Mouse (Mus musculus) CH12.LX (cell line): ENCODE results near the gene Ncoa1. TPM values are rescaled to one million over a fixed set of nuclear protein-coding genes. Genes with fewer than 3 reads are reported as not detected.

Experiments
- DNase-seq: peaks from one replicate; pipeline ENCODE4 v3.0.0-alpha.2; 2013; ENCODE audit errors: extremely low read depth
- H3K27ac ChIP-seq: 2 replicates; pipeline ENCODE4 v1.5.1; 2012; ENCODE audit warnings: low read depth, mild to moderate bottlenecking, control low read depth, moderate library complexity; ENCODE audit not compliant: insufficient read depth
- H3K27me3 ChIP-seq: replicated peaks from 2 replicates; pipeline ENCODE3; 2012; ENCODE audit warnings: inconsistent platforms
- H3K36me3 ChIP-seq, 2 experiments: replicated peaks in 1 of 2; 2 replicates each; pipeline versions ENCODE3 to v1.6.1; 2012; ENCODE audit warnings: inconsistent platforms in 1 of 2, low read length in 1 of 2, mild to moderate bottlenecking in 1 of 2, mixed read lengths in 1 of 2, moderate library complexity in 1 of 2; ENCODE audit not compliant: control insufficient read depth in 1 of 2, insufficient read depth in 1 of 2
- H3K4me1 ChIP-seq, 2 experiments: 2 replicates each; pipeline ENCODE4 v1.6.1; 2012; ENCODE audit warnings: inconsistent platforms in 1 of 2, moderate library complexity in 1 of 2; ENCODE audit not compliant: insufficient read depth in 2 of 2, control insufficient read depth in 1 of 2
- H3K4me2 ChIP-seq: 2 replicates; pipeline ENCODE4 v1.6.1; 2012; ENCODE audit warnings: low read depth, mild to moderate bottlenecking, control low read depth; ENCODE audit not compliant: poor library complexity, insufficient read depth, severe bottlenecking
- H3K4me3 ChIP-seq, 3 experiments: fragments of 150-350 bp in 1 of 3; sonication (generic) in 1 of 3; replicated peaks in 1 of 3; 2 replicates each; pipeline versions ENCODE3 to v1.5.1; 2011 to 2012; ENCODE audit warnings: low read depth in 2 of 3, low read length in 2 of 3, mild to moderate bottlenecking in 2 of 3, moderate library complexity in 2 of 3, control low read depth in 1 of 3, improper control_type of control experiment in 1 of 3, inconsistent platforms in 1 of 3, mixed read lengths in 1 of 3; ENCODE audit not compliant: poor library complexity in 1 of 3
- H3K79me2 ChIP-seq: replicated peaks from 2 replicates; pipeline ENCODE4 v1.6.1; 2012; ENCODE audit warnings: mild to moderate bottlenecking, moderate library complexity; ENCODE audit not compliant: control insufficient read depth, poor library complexity, insufficient read depth, severe bottlenecking; ENCODE audit errors: extremely low read depth
- H3K9ac ChIP-seq: 2 replicates; pipeline ENCODE4 v1.6.1; 2012; ENCODE audit warnings: low read depth, mild to moderate bottlenecking, control low read depth, moderate library complexity; ENCODE audit not compliant: insufficient read depth
- H3K9me3 ChIP-seq: replicated peaks from 2 replicates; pipeline ENCODE3; 2012; ENCODE audit warnings: low read length, inconsistent platforms, mixed read lengths
- ELF1 ChIP-seq: IDR thresholded peaks from 2 replicates; pipeline ENCODE4 v1.6.1; 2014; ENCODE audit warnings: low read depth, mild to moderate bottlenecking, inconsistent platforms, low read length, improper control_type of control experiment
- GABPA ChIP-seq: IDR thresholded peaks from 2 replicates; pipeline ENCODE4 v1.6.1; 2012; ENCODE audit warnings: low read depth, low read length, improper control_type of control experiment, inconsistent platforms; ENCODE audit not compliant: insufficient replicate concordance
- IRF4 ChIP-seq: IDR thresholded peaks from 2 replicates; pipeline ENCODE4 v1.6.1; 2014; ENCODE audit warnings: low read depth, mild to moderate bottlenecking, inconsistent platforms, low read length, improper control_type of control experiment
- JUN ChIP-seq: IDR thresholded peaks from 2 replicates; pipeline ENCODE4 v1.6.1; 2011; ENCODE audit warnings: low read depth, mild to moderate bottlenecking, low read length, improper control_type of control experiment, moderate library complexity; ENCODE audit not compliant: insufficient read depth
- JUND ChIP-seq: conservative IDR thresholded peaks from 2 replicates; pipeline ENCODE4 v1.6.1; 2011; ENCODE audit warnings: low read depth, low read length, improper control_type of control experiment
- KAT2A ChIP-seq: IDR thresholded peaks from 2 replicates; pipeline ENCODE4 v1.6.1; 2012; ENCODE audit warnings: low read length, improper control_type of control experiment, inconsistent platforms; ENCODE audit not compliant: insufficient replicate concordance
- MAX ChIP-seq: IDR thresholded peaks from 2 replicates; pipeline ENCODE4 v1.6.1; 2011; ENCODE audit warnings: low read length, improper control_type of control experiment
- MAZ ChIP-seq: IDR thresholded peaks from 2 replicates; pipeline ENCODE4 v1.6.1; 2012; ENCODE audit warnings: low read depth, mild to moderate bottlenecking, inconsistent platforms, low read length, improper control_type of control experiment, moderate library complexity
- MXI1 ChIP-seq: IDR thresholded peaks from 2 replicates; pipeline ENCODE4 v1.6.1; 2011; ENCODE audit warnings: mild to moderate bottlenecking, low read depth, low read length, improper control_type of control experiment
- MYC ChIP-seq: IDR thresholded peaks from 2 replicates; pipeline ENCODE4 v1.6.1; 2011; ENCODE audit warnings: low read depth, mild to moderate bottlenecking, improper control_type of control experiment, low read length
- POLR2A ChIP-seq: IDR thresholded peaks from 2 replicates; pipeline ENCODE4 v1.6.1; 2011; ENCODE audit warnings: low read depth, mild to moderate bottlenecking, improper control_type of control experiment, low read length
- POLR2AphosphoS2 ChIP-seq: IDR thresholded peaks from 2 replicates; pipeline ENCODE4 v1.6.1; 2011; ENCODE audit warnings: low read depth, low read length, improper control_type of control experiment
- RAD21 ChIP-seq: IDR thresholded peaks from 2 replicates; pipeline ENCODE4 v1.6.1; 2011; ENCODE audit warnings: low read depth, mild to moderate bottlenecking, low read length, improper control_type of control experiment, moderate library complexity
- RCOR1 ChIP-seq: conservative IDR thresholded peaks from 2 replicates; pipeline ENCODE4 v1.6.1; 2012; ENCODE audit warnings: low read depth, mild to moderate bottlenecking, inconsistent platforms, low read length, improper control_type of control experiment
- TCF12 ChIP-seq: IDR thresholded peaks from 2 replicates; pipeline ENCODE4 v1.6.1; 2014; ENCODE audit warnings: low read depth, mild to moderate bottlenecking, inconsistent platforms, low read length, improper control_type of control experiment
- UBTF ChIP-seq: IDR thresholded peaks from 2 replicates; pipeline ENCODE4 v1.6.1; 2012; ENCODE audit warnings: low read depth, mild to moderate bottlenecking, inconsistent platforms, low read length, improper control_type of control experiment, moderate library complexity
- USF1 ChIP-seq: IDR thresholded peaks from 2 replicates; pipeline ENCODE4 v1.6.1; 2014; ENCODE audit warnings: low read depth, mild to moderate bottlenecking, inconsistent platforms, low read length, improper control_type of control experiment
- ZNF384 ChIP-seq: IDR thresholded peaks from 2 replicates; pipeline ENCODE4 v1.6.1; 2012; ENCODE audit warnings: low read depth, low read length, improper control_type of control experiment, inconsistent platforms
- dilution Hi-C: fragments of 300-500 bp; cut with MboI; formaldehyde crosslinking; loops from 2 replicates; pipeline ENCODE4 v1.14.3; 2020; ENCODE audit warnings: low sequenced_read_pairs; ENCODE audit not compliant: extremely low pct_unique_long_range_greater_than_20kb, extremely low pct_ligation_motif_present
- in situ Hi-C: fragments of 300-500 bp; cut with MboI; formaldehyde crosslinking; loops from 3 replicates; pipeline ENCODE4 v1.14.3; 2019; ENCODE audit warnings: low sequenced_read_pairs, low pct_ligation_motif_present, low pct_unique_long_range_greater_than_20kb, mixed read lengths
- polyA plus RNA-seq: library from polyadenylated mRNA; unstranded; fragments of >175 nt; gene quantifications from 2 replicates; pipeline ENCODE4 v1.2.1, GENCODE M21; 2012; ENCODE audit warnings: low read depth; ENCODE audit not compliant: insufficient read length
- total RNA-seq, 2 experiments: library from RNA; depleted of rRNA; stranded (reverse); fragments of 300-350 nt in 1 of 2; fragments of >200 nt in 1 of 2; gene quantifications; 2 replicates each; pipeline ENCODE4 v1.2.3; 2012 to 2014

Gene Ncoa1
- total and polyA plus RNA-seq, 3 experiments = 2.4 to 6.4 (median 4.2) TPM

DNA sequence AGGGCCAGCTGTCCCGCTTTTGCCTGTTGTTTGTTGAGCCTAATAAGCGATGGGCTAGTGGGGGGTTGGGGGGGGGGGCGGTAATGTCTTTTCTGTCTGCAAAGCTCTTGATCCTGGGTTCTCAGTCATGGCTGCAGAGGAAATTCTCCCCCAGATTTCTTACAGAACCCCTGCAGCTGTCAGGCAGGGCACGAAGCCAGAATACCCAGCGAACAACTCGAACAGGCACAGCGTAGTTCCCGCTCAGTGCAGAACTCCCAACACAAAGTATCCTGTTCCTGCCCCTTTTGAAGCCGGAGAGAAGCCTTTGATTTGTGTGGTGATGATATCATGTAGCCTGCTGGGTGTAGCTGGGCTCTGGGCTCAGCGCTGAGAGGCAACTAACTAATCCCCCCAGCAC, 46.2 kb upstream of the Ncoa1 start:
- Histone ChIP-seq H3K4me3 (no peak overlapping the region), H3K27ac (no peak overlapping the region), H3K4me1 (peaks cover 0 to 9% of the 10 kb centered on the region in 2 experiments; a peak in 2 of 4 replicates), H3K27me3 (no peaks in the 10 kb centered on the region), H3K9ac (no peak overlapping the region), H3K79me2 (no peaks in the 10 kb centered on the region), H3K4me2 (no peak overlapping the region), H3K9me3 (no peaks in the 10 kb centered on the region), H3K36me3 (no peaks in the 10 kb centered on the region)
- TF ChIP-seq POLR2A = no peak
- no peak for TF ChIP-seq JUN
- no peak for TF ChIP-seq MAZ
- no peak for TF ChIP-seq GABPA
- no peak for TF ChIP-seq UBTF
- no peak for TF ChIP-seq KAT2A
- no peak for TF ChIP-seq TCF12
- no peak for TF ChIP-seq MYC
- no peak for TF ChIP-seq JUND
- no peak for TF ChIP-seq MAX
- TF ChIP-seq ZNF384 = no peak
- TF ChIP-seq IRF4 = no peak
- TF ChIP-seq RCOR1 = no peak
- TF ChIP-seq USF1 = no peak
- TF ChIP-seq RAD21 = no peak
- TF ChIP-seq MXI1 = no peak
- TF ChIP-seq POLR2AphosphoS2 = no peak
- no peak for DNase-seq
- dilution Hi-C loops (no loop called here), in situ Hi-C loops (no loop called here)

- dilution Hi-C loops = no loop called here
- no peak for DNase-seq
- Histone ChIP-seq H3K9ac (no peak overlapping the region), H3K36me3 (no peaks in the 10 kb centered on the region), H3K27me3 (no peaks in the 10 kb centered on the region), H3K9me3 (no peaks in the 10 kb centered on the region), H3K27ac (no peak overlapping the region), H3K79me2 (no peaks in the 10 kb centered on the region), H3K4me1 (no peaks in the 10 kb centered on the region), H3K4me2 (no peak overlapping the region), H3K4me3 (no peak overlapping the region)
- in situ Hi-C loops = no loop called here
- no peak for TF ChIP-seq ELF1
- no peak for TF ChIP-seq MYC
Measured at GRCm38 (mm10) chr12:4518957-4519356, 42.0 kb upstream of the Ncoa1 start.
